Mouse (Mus musculus): ENCODE data around the gene Cnnm1. TPM values are rescaled to one million over a fixed set of nuclear protein-coding genes. Genes with fewer than 3 reads are reported as not detected.

Cnnm1 gene
- polyA plus RNA-seq (2015; fragmentation: Nextera tagmentation; extraction: Ambion mirVana), result 0.64 and 0.93 TPM in 2 replicates

- Histone ChIP-seq H3K4me3 (replicated peaks) (peak within 1 kb of the TSS; percentile 65), H3K9me3 (no peaks in the 10 kb centered on the region), H3K4me2 (replicated peaks) (peak within 1 kb of the TSS; percentile 100), H3K27me3 (replicated peaks) (peaks cover 47% of the 10 kb centered on the region), H3K4me1 (replicated peaks) (peaks cover 18% of the 10 kb centered on the region), H3K36me3 (no peaks in the 10 kb centered on the region), H3K9ac (peak within 1 kb of the TSS; percentile 48), H3K27ac (no peak within 1 kb of the TSS)
- 1% methylated on average over 51 of the region's 51 CpGs for WGBS
- peak; percentile 81 for ATAC-seq
These were observed at the start of gene Cnnm1 for GRCm38 (mm10) chr19:43440112-43440737. Cnnm1 (plus strand) TSS chr19:43440436.

- no peak overlapping the region for H3K4me3 ChIP-seq (replicated peaks)
- H3K9ac ChIP-seq, result no peak overlapping the region
- H3K4me1 ChIP-seq (replicated peaks), result no peaks in the 10 kb centered on the region
- WGBS, result 5% methylated on average over 4 of the region's 4 CpGs
- no peaks in the 10 kb centered on the region for H3K27me3 ChIP-seq (replicated peaks)
- H3K27ac ChIP-seq, result no peak overlapping the region
- no peaks in the 10 kb centered on the region for H3K9me3 ChIP-seq
- H3K36me3 ChIP-seq, result no peaks in the 10 kb centered on the region
- peak; percentile 49; the same call in 1 of the 2 replicates for ATAC-seq
- H3K4me2 ChIP-seq (replicated peaks), result no peak overlapping the region
These were observed 43.9 kb upstream of the Cnnm1 start for GRCm38 (mm10) chr19:43396327-43396726.

- Histone ChIP-seq H3K36me3 (no peaks in the 10 kb centered on the region), H3K4me3 (replicated peaks) (no peak overlapping the region), H3K9me3 (no peaks in the 10 kb centered on the region), H3K4me2 (replicated peaks) (no peak overlapping the region), H3K4me1 (replicated peaks) (no peaks in the 10 kb centered on the region), H3K9ac (no peak overlapping the region), H3K27me3 (replicated peaks) (no peaks in the 10 kb centered on the region), H3K27ac (no peak overlapping the region)
- ATAC-seq, result no peak
- WGBS, result 16% methylated on average over 1 of the region's 1 CpGs
These were observed 33.1 kb upstream of the Cnnm1 start for GRCm38 (mm10) chr19:43407181-43407580.

- H3K36me3 ChIP-seq, result no peaks in the 10 kb centered on the region
- H3K9ac ChIP-seq, result no peak overlapping the region
- peak; percentile 49 for ATAC-seq
- no peaks in the 10 kb centered on the region for H3K27me3 ChIP-seq (replicated peaks)
- H3K4me2 ChIP-seq (replicated peaks), result no peak overlapping the region
- H3K4me1 ChIP-seq (replicated peaks), result no peaks in the 10 kb centered on the region
- no peaks in the 10 kb centered on the region for H3K9me3 ChIP-seq
- WGBS, result 41% methylated on average over 2 of the region's 2 CpGs
- no peak overlapping the region for H3K4me3 ChIP-seq (replicated peaks)
- H3K27ac ChIP-seq, result no peak overlapping the region
These were observed 24.7 kb upstream of the Cnnm1 start for GRCm38 (mm10) chr19:43415565-43415964.

- no peak for ATAC-seq
These were observed 19.7 kb upstream of the Cnnm1 start for GRCm38 (mm10) chr19:43420506-43420905.

GRCm38 (mm10) chr19:43424082-43424481, 16.2 kb upstream of the Cnnm1 start:
- Histone ChIP-seq H3K9ac (no peak overlapping the region), H3K4me1 (replicated peaks) (no peaks in the 10 kb centered on the region), H3K27ac (no peak overlapping the region), H3K27me3 (replicated peaks) (peaks cover 6% of the 10 kb centered on the region; the same call in 1 of the 2 replicates), H3K9me3 (no peaks in the 10 kb centered on the region), H3K36me3 (no peaks in the 10 kb centered on the region), H3K4me3 (replicated peaks) (no peak overlapping the region), H3K4me2 (replicated peaks) (no peak overlapping the region)
- ATAC-seq, result no peak
- WGBS, result 75% methylated on average over 2 of the region's 2 CpGs

More at GRCm38 (mm10) chr19:43420506-43420905, 19.7 kb upstream of the Cnnm1 start:
- no peaks in the 10 kb centered on the region for H3K4me1 ChIP-seq (replicated peaks)
- no peaks in the 10 kb centered on the region for H3K9me3 ChIP-seq
- no peaks in the 10 kb centered on the region for H3K27me3 ChIP-seq (replicated peaks)
- H3K27ac ChIP-seq, result no peak overlapping the region
- no peaks in the 10 kb centered on the region for H3K36me3 ChIP-seq
- H3K4me2 ChIP-seq (replicated peaks), result no peak overlapping the region
- 83% methylated on average over 3 of the region's 3 CpGs for WGBS
- no peak overlapping the region for H3K4me3 ChIP-seq (replicated peaks)
- H3K9ac ChIP-seq, result no peak overlapping the region

- Histone ChIP-seq H3K27me3 (replicated peaks) (peaks cover 6% of the 10 kb centered on the region; the same call in 1 of the 2 replicates), H3K4me3 (replicated peaks) (no peak overlapping the region), H3K27ac (no peak overlapping the region), H3K9me3 (no peaks in the 10 kb centered on the region), H3K9ac (no peak overlapping the region), H3K4me1 (replicated peaks) (no peaks in the 10 kb centered on the region), H3K36me3 (no peaks in the 10 kb centered on the region), H3K4me2 (replicated peaks) (no peak overlapping the region)
- no peak for ATAC-seq
- 87% methylated on average over 24 of the region's 24 CpGs for WGBS
These were observed 12.6 kb upstream of the Cnnm1 start for GRCm38 (mm10) chr19:43427446-43428224.

- no peak overlapping the region for H3K4me3 ChIP-seq (replicated peaks)
- no peak overlapping the region for H3K4me2 ChIP-seq (replicated peaks)
- no peak overlapping the region for H3K9ac ChIP-seq
- peaks cover 47% of the 10 kb centered on the region for H3K27me3 ChIP-seq (replicated peaks)
- no peaks in the 10 kb centered on the region for H3K36me3 ChIP-seq
- no peak for ATAC-seq
- WGBS, result 82% methylated on average over 7 of the region's 7 CpGs
- no peak overlapping the region for H3K27ac ChIP-seq
- no peaks in the 10 kb centered on the region for H3K9me3 ChIP-seq
- H3K4me1 ChIP-seq (replicated peaks), result peaks cover 18% of the 10 kb centered on the region
These were observed 990 bp upstream of the Cnnm1 start for GRCm38 (mm10) chr19:43439246-43439645.

- WGBS, result under 1% methylated on average over 114 of the region's 118 CpGs
- H3K4me2 ChIP-seq (replicated peaks), result peak overlapping the region; percentile 100
- no peak overlapping the region for H3K27ac ChIP-seq
- peak overlapping the region; percentile 48 for H3K9ac ChIP-seq
- peak; percentile 66 for ATAC-seq
- peaks cover 18% of the 10 kb centered on the region for H3K4me1 ChIP-seq (replicated peaks)
- H3K4me3 ChIP-seq (replicated peaks), result peak overlapping the region; percentile 65
- H3K36me3 ChIP-seq, result no peaks in the 10 kb centered on the region
- peaks cover 47% of the 10 kb centered on the region for H3K27me3 ChIP-seq (replicated peaks)
- H3K9me3 ChIP-seq, result no peaks in the 10 kb centered on the region
These were observed 778 bp downstream of the Cnnm1 start for GRCm38 (mm10) chr19:43440768-43441660.

GRCm38 (mm10) chr19:43441661-43441990, 1.4 kb downstream of the Cnnm1 start:
- Histone ChIP-seq H3K4me3 (replicated peaks) (peak overlapping the region; percentile 65), H3K4me2 (replicated peaks) (peak overlapping the region; percentile 100), H3K27me3 (replicated peaks) (peaks cover 47% of the 10 kb centered on the region), H3K9me3 (no peaks in the 10 kb centered on the region), H3K36me3 (no peaks in the 10 kb centered on the region), H3K4me1 (replicated peaks) (peaks cover 18% of the 10 kb centered on the region), H3K9ac (no peak overlapping the region), H3K27ac (no peak overlapping the region)
- 14% methylated on average over 17 of the region's 17 CpGs for WGBS
- peak; percentile 29 for ATAC-seq

GRCm38 (mm10) chr19:43442269-43442668, 2.0 kb downstream of the Cnnm1 start:
- no peak for ATAC-seq
- Histone ChIP-seq H3K27ac (no peak overlapping the region), H3K27me3 (replicated peaks) (peaks cover 47% of the 10 kb centered on the region), H3K9me3 (no peaks in the 10 kb centered on the region), H3K4me3 (replicated peaks) (no peak overlapping the region), H3K4me2 (replicated peaks) (peak overlapping the region; percentile 100; the same call in 1 of the 2 replicates), H3K9ac (no peak overlapping the region), H3K36me3 (no peaks in the 10 kb centered on the region), H3K4me1 (replicated peaks) (peaks cover 18% of the 10 kb centered on the region)
- WGBS, result 22% methylated on average over 6 of the region's 6 CpGs

- H3K9ac ChIP-seq, result no peak overlapping the region
- ATAC-seq, result no peak
- 87% methylated on average over 5 of the region's 5 CpGs for WGBS
- H3K4me3 ChIP-seq (replicated peaks), result no peak overlapping the region
- no peak overlapping the region for H3K4me2 ChIP-seq (replicated peaks)
- H3K4me1 ChIP-seq (replicated peaks), result peaks cover 18% of the 10 kb centered on the region
- H3K27ac ChIP-seq, result no peak overlapping the region
- H3K36me3 ChIP-seq, result no peaks in the 10 kb centered on the region
- peaks cover 47% of the 10 kb centered on the region for H3K27me3 ChIP-seq (replicated peaks)
- H3K9me3 ChIP-seq, result no peaks in the 10 kb centered on the region
These were observed 2.7 kb downstream of the Cnnm1 start for GRCm38 (mm10) chr19:43442906-43443305.

All from intestine, embryonic 15.5 days (tissue).